Mouse (Mus musculus) liver, embryonic 14.5 days (tissue): ENCODE data around the gene Pax5.

Experiments used
- CTCF ChIP-seq: IDR thresholded peaks from 2 replicates; pipeline ENCODE4 v1.5.1; 2016; ENCODE audit warnings: antibody characterized with exemption, low read depth, control low read depth
- EP300 ChIP-seq: IDR thresholded peaks from 2 replicates; pipeline ENCODE4 v1.6.1; 2016; ENCODE audit warnings: antibody characterized with exemption, low read depth

- no peak for TF ChIP-seq CTCF
- no peak for TF ChIP-seq EP300
Measured at GRCm38 (mm10) chr4:44612392-44612791, 97.9 kb downstream of the Pax5 start.
